Mouse (Mus musculus) heart, embryonic 13.5 days (tissue): Measurements from ENCODE around the gene Ddx54. TPM values are rescaled to one million over a fixed set of nuclear protein-coding genes. Genes with fewer than 3 reads are reported as not detected.
A peak's percentile ranks its signal among the peaks of the same experiment; 100 is the strongest.

Source experiments
- ATAC-seq: fragments of 200-750 bp; cut with Nextera tagmentation; 2 replicates; pipeline ENCODE4 v1.8.0; 2017; ENCODE audit warnings: moderate TSS enrichment; ENCODE audit not compliant: insufficient number of reproducible peaks, low FRiP score, low TSS enrichment; ENCODE audit errors: extremely low read depth
- H3K27ac ChIP-seq: fragments of 300-500 bp; sonication (generic); replicated peaks from 2 replicates; pipeline ENCODE4 v1.5.1; 2015; ENCODE audit warnings: moderate library complexity, mild to moderate bottlenecking, inconsistent platforms
- H3K27me3 ChIP-seq: fragments of 300-500 bp; sonication (generic); replicated peaks from 2 replicates; pipeline ENCODE4 v1.6.1; 2015; ENCODE audit warnings: mild to moderate bottlenecking, inconsistent platforms
- H3K36me3 ChIP-seq: fragments of 300-500 bp; sonication (generic); 2 replicates; pipeline ENCODE4 v1.6.1; 2015; ENCODE audit warnings: mild to moderate bottlenecking, inconsistent platforms
- H3K4me1 ChIP-seq: fragments of 300-500 bp; sonication (generic); 2 replicates; pipeline ENCODE4 v1.6.1; 2015; ENCODE audit warnings: inconsistent platforms
- H3K4me2 ChIP-seq: fragments of 300-500 bp; sonication (generic); 2 replicates; pipeline ENCODE4 v1.6.1; 2015; ENCODE audit warnings: inconsistent platforms, mild to moderate bottlenecking, moderate library complexity
- H3K4me3 ChIP-seq: fragments of 300-500 bp; sonication (generic); 2 replicates; pipeline ENCODE4 v1.5.1; 2015; ENCODE audit warnings: moderate library complexity, mild to moderate bottlenecking, inconsistent platforms
- H3K9ac ChIP-seq: fragments of 300-500 bp; sonication (generic); 2 replicates; pipeline ENCODE4 v1.6.1; 2015; ENCODE audit warnings: inconsistent platforms, mild to moderate bottlenecking, moderate library complexity
- H3K9me3 ChIP-seq: fragments of 300-500 bp; sonication (generic); 2 replicates; pipeline ENCODE4 v1.6.1; 2016; ENCODE audit warnings: inconsistent platforms
- WGBS: fragments of 180-500 bp; shearing (Covaris S2); methylation state at CpG from one replicate; pipeline ENCODE4 v1.1.7; 2015; ENCODE audit warnings: mixed read lengths; 5-methylcytosine and 5-hydroxymethylcytosine counted together
- polyA plus RNA-seq: library from polyadenylated mRNA; unstranded; fragments of >200 nt; fragmentation: Nextera tagmentation; extraction: Ambion mirVana; gene quantifications from 2 replicates; pipeline ENCODE4 v1.2.1, GENCODE M21; 2015

The Ddx54 gene
- polyA plus RNA-seq, 1 experiment from 2014 or later = 29.6 TPM

DNA sequence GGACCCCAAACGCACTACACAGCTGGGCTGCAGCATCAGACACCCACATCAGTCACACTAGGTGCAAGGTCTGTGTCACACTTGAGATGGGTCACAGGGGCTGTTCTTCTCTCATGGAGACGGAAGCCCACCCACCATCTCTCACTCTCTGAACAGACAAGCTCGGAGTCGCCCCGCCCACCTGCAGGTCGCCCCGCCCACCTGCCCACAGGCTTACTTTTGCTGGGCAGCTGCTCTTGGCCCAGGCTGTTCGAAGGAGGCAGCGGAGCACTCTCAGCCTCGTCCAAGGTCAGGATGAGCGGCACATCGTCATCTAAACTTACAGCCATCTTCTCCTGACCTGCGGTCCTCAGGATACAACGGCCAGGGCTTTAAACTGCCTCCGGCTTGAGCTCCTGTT, 27.6 kb upstream of the Ddx54 start:
- Histone ChIP-seq H3K36me3 (peaks cover 39% of the 10 kb centered on the region), H3K4me3 (no peak overlapping the region), H3K27me3 (no peaks in the 10 kb centered on the region), H3K4me1 (peaks cover 39% of the 10 kb centered on the region), H3K27ac (no peak overlapping the region), H3K4me2 (no peak overlapping the region), H3K9ac (no peak overlapping the region), H3K9me3 (no peaks in the 10 kb centered on the region)
- 57% methylated on average over 15 of the region's 15 CpGs for WGBS
- ATAC-seq = no peak

- H3K9ac ChIP-seq = peak overlapping the region; percentile 91
- H3K9me3 ChIP-seq = no peaks in the 10 kb centered on the region
- H3K4me3 ChIP-seq = peak overlapping the region; percentile 76
- H3K4me1 ChIP-seq = peaks cover 38% of the 10 kb centered on the region
- H3K4me2 ChIP-seq = peak overlapping the region; percentile 97
- H3K36me3 ChIP-seq = peaks cover 25% of the 10 kb centered on the region
- peak overlapping the region; percentile 71 for H3K27ac ChIP-seq
- no peaks in the 10 kb centered on the region for H3K27me3 ChIP-seq
- ATAC-seq = no peak
- 7% methylated on average over 17 of the region's 17 CpGs for WGBS
These were observed 25.6 kb upstream of the Ddx54 start for GRCm38 (mm10) chr5:120586741-120587615.

- Histone ChIP-seq H3K9me3 (peaks cover 5% of the 10 kb centered on the region; the same call in 1 of the 2 replicates), H3K36me3 (peaks cover 24% of the 10 kb centered on the region), H3K4me3 (peak overlapping the region; percentile 76), H3K4me2 (peak overlapping the region; percentile 97), H3K27me3 (no peaks in the 10 kb centered on the region), H3K9ac (peak overlapping the region; percentile 91), H3K4me1 (peaks cover 34% of the 10 kb centered on the region), H3K27ac (peak overlapping the region; percentile 71)
- WGBS = 17% methylated on average over 9 of the region's 9 CpGs
- ATAC-seq = no peak
These were observed 25.0 kb upstream of the Ddx54 start for GRCm38 (mm10) chr5:120587616-120587926.

DNA sequence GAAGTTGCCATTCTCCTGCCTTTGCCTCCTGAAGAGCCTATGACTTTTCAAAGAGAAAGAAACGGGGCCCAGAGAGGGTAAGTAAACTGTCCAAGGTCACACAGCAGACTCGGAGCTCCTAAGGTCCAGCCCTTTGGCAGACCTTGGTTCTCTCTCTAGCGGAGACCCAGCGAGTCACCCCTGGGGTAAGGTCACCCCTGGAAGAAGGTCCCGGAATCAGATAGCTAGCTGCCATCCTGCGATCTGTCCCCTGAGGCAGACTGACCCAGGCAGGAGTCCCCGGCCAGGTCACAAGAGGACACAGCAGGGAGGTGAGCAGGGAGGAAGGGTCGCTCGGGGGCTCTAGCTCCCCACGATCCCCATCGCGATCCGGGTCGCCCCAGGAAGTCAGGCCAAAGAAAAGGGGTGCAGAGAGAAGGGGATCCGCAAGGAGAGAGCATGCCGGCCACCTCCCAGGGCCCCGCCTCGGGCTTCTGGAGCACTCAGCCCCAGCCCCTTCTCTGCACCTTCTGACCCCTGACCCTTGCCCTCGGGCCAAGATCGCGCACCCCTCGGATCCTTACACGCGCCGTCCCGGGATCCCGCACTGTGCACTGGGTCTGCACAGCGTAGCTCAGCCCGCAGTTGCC, 24.5 kb upstream of the Ddx54 start:
- peaks cover 34% of the 10 kb centered on the region for H3K4me1 ChIP-seq
- peak overlapping the region; percentile 91 for H3K9ac ChIP-seq
- H3K36me3 ChIP-seq = peaks cover 21% of the 10 kb centered on the region
- under 1% methylated on average over 29 of the region's 29 CpGs for whole genome bisulfite sequencing
- peaks cover 5% of the 10 kb centered on the region; the same call in 1 of the 2 replicates for H3K9me3 ChIP-seq
- H3K27ac ChIP-seq = peak overlapping the region; percentile 71
- no peak for ATAC-seq
- H3K4me3 ChIP-seq = peak overlapping the region; percentile 76
- H3K4me2 ChIP-seq = peak overlapping the region; percentile 97
- no peaks in the 10 kb centered on the region for H3K27me3 ChIP-seq

GRCm38 (mm10) chr5:120588569-120589094, 23.9 kb upstream of the Ddx54 start, which contains the start of the genes Tpcn1 and Iqcd:
TSS of gene Tpcn1 (minus strand) at chr5:120588673.
TSS of gene Iqcd (plus strand) at chr5:120589016.
- H3K27me3 ChIP-seq = no peaks in the 10 kb centered on the region
- H3K9ac ChIP-seq = peak within 1 kb of the TSS; percentile 91
- H3K27ac ChIP-seq = peak within 1 kb of the TSS; percentile 71
- H3K4me2 ChIP-seq = peak within 1 kb of the TSS; percentile 97
- H3K4me3 ChIP-seq = peak within 1 kb of the TSS; percentile 76
- H3K9me3 ChIP-seq = peaks cover 5% of the 10 kb centered on the region; the same call in 1 of the 2 replicates
- H3K4me1 ChIP-seq = peaks cover 34% of the 10 kb centered on the region
- H3K36me3 ChIP-seq = peaks cover 15% of the 10 kb centered on the region
- 0% methylated on average over 35 of the region's 35 CpGs for WGBS
- ATAC-seq = peak; percentile 98

GRCm38 (mm10) chr5:120590356-120591010, 22.1 kb upstream of the Ddx54 start:
- Histone ChIP-seq H3K4me3 (no peak overlapping the region), H3K9me3 (peaks cover 5% of the 10 kb centered on the region; the same call in 1 of the 2 replicates), H3K9ac (no peak overlapping the region), H3K36me3 (no peaks in the 10 kb centered on the region), H3K4me2 (no peak overlapping the region), H3K27me3 (no peaks in the 10 kb centered on the region; the same call in 1 of the 2 replicates), H3K4me1 (peaks cover 27% of the 10 kb centered on the region), H3K27ac (no peak overlapping the region)
- ATAC-seq = no peak
- WGBS = 69% methylated on average over 16 of the region's 16 CpGs

- Histone ChIP-seq H3K4me1 (peaks cover 14% of the 10 kb centered on the region), H3K9me3 (peaks cover 5% of the 10 kb centered on the region; the same call in 1 of the 2 replicates), H3K4me3 (no peak overlapping the region), H3K4me2 (no peak overlapping the region), H3K9ac (no peak overlapping the region), H3K36me3 (no peaks in the 10 kb centered on the region), H3K27ac (no peak overlapping the region), H3K27me3 (peaks cover 16% of the 10 kb centered on the region)
- 64% methylated on average over 7 of the region's 7 CpGs for WGBS
- ATAC-seq = no peak
These were observed 20.4 kb upstream of the Ddx54 start for GRCm38 (mm10) chr5:120592141-120592540.

- H3K9ac ChIP-seq = no peak overlapping the region
- H3K9me3 ChIP-seq = peaks cover 5% of the 10 kb centered on the region; the same call in 1 of the 2 replicates
- no peak for ATAC-seq
- no peak overlapping the region for H3K27ac ChIP-seq
- peaks cover 2% of the 10 kb centered on the region; the same call in 1 of the 2 replicates for H3K4me1 ChIP-seq
- no peak overlapping the region for H3K4me3 ChIP-seq
- H3K4me2 ChIP-seq = no peak overlapping the region
- WGBS = 78% methylated on average over 6 of the region's 6 CpGs
- H3K36me3 ChIP-seq = no peaks in the 10 kb centered on the region
- H3K27me3 ChIP-seq = peaks cover 40% of the 10 kb centered on the region
These were observed 18.1 kb upstream of the Ddx54 start for GRCm38 (mm10) chr5:120594485-120594884.

DNA sequence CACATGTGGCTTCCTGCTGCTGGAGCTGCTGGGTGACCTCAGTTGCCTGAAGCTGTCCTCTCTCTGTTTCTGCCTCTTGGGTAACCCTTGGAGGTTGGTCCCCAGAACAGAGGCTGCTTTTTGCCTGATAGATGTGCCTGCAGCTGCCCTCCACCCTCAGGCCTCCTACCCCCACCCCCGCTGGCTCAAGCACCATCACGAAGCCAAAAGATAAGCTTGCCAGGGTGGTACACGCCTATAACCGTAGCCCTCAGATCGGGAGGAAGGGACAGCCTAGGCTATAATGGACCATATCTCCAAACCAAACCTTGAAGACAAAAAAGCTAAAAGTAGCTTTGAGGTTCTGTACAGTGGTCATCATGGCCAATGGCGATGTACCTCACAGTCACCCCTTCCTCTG, 12.9 kb upstream of the Ddx54 start:
- Histone ChIP-seq H3K27me3 (peaks cover 48% of the 10 kb centered on the region), H3K27ac (no peak overlapping the region), H3K4me3 (no peak overlapping the region), H3K9me3 (no peaks in the 10 kb centered on the region), H3K36me3 (no peaks in the 10 kb centered on the region), H3K4me1 (peaks cover 25% of the 10 kb centered on the region), H3K9ac (no peak overlapping the region; the same call in 1 of the 2 replicates), H3K4me2 (no peak overlapping the region)
- WGBS = 63% methylated on average over 6 of the region's 6 CpGs
- ATAC-seq = no peak

GRCm38 (mm10) chr5:120600946-120601668, 11.4 kb upstream of the Ddx54 start:
- H3K36me3 ChIP-seq = no peaks in the 10 kb centered on the region
- H3K4me1 ChIP-seq = peaks cover 30% of the 10 kb centered on the region
- WGBS = 29% methylated on average over 11 of the region's 11 CpGs
- no peaks in the 10 kb centered on the region for H3K9me3 ChIP-seq
- no peak for ATAC-seq
- H3K27ac ChIP-seq = peak overlapping the region; percentile 39; the same call in 1 of the 2 replicates
- H3K27me3 ChIP-seq = peaks cover 43% of the 10 kb centered on the region
- H3K4me2 ChIP-seq = no peak overlapping the region
- H3K9ac ChIP-seq = no peak overlapping the region
- H3K4me3 ChIP-seq = no peak overlapping the region
